Mouse (Mus musculus) ZHBTc4 (cell line): ENCODE data around the gene Mmd2.
A peak's percentile ranks its signal among the peaks of the same experiment; 100 is the strongest.

Source experiments
- DNase-seq: peaks from one replicate; pipeline ENCODE4 v3.0.0-alpha.2; 2011; ENCODE audit warnings: low read depth, low spot score

The Mmd2 gene

DNA sequence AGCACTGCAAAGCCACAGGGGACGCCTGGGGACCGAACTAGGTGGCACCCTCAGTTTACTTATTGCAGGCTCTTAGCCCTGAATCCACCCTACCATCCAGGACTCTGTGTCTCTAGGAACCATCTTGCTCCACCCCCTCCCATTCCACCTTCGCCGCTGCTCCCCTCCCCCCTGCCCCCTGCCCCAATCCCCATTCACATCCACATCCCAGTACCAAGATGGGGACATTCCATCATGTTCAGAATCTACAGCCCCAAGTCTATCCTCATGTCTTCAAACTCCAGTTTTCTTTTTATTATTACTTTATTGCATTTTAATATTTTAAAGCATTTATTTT, 357 bp upstream of the Mmd2 start:
- no peak for DNase-seq

DNA sequence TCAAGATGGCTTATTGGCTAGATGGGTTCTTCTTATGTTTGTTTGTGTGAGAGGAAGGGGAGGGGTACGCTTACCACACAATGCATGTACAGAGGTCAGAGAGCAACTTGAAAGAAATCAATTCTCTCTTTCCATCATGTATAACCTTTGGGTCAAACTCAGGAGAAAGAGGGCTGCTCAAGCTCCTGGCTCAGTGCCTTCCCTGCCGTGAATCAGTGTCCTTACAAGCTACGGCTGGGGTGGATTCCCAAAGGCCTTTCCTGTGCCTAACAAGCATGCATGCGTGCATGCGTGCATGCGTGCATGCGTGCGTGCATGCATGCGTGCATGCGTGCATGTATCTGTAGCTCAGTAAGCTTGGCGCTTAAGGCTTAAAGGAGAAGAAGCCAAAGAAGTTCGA, 3.3 kb downstream of the Mmd2 start:
- DNase-seq = no peak

GRCm38 (mm10) chr5:142604379-142604778, 4.2 kb downstream of the Mmd2 start:
- no peak for DNase-seq

GRCm38 (mm10) chr5:142597648-142598390, 10.8 kb downstream of the Mmd2 start:
- DNase-seq = no peak

- DNase-seq = no peak
Observed at GRCm38 (mm10) chr5:142596723-142597122, 11.9 kb downstream of the Mmd2 start.

- DNase-seq = no peak
Observed at GRCm38 (mm10) chr5:142595698-142596097, 12.9 kb downstream of the Mmd2 start.

DNA sequence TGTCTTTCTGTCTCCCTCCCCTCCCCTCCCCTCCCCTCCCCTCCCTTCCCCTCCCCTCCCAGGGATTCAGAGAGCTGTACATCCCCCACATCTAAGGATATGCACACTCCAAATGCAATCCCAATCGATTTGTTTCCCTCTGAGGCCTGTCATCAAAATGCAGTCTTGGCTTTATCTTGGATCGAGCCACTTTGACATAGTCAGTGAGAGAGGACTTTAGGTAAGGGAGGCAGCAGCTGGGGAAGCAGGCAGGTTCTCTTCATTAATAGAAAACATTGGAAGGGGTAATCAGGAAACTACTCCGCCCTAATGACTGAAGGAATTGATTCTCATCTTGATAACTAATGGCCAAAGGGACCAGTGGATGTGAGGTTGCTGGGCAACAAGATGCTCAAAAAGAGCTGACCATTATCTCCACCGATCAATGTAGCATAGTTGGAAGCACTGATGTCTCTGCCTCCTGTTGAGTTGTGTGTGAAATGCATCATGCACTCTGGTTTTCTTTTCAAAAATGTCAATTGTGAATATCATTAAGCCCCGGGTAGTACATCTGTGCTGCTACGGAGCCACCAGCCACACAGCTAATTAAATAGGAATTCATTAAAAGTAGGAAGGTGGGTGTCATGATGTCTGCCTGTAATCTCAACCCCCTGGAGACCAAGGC, 17.5 kb downstream of the Mmd2 start:
- no peak for DNase-seq

GRCm38 (mm10) chr5:142583616-142584126, 24.9 kb downstream of the Mmd2 start:
- no peak for DNase-seq

- peak; percentile 81 for DNase-seq
Observed at GRCm38 (mm10) chr5:142581517-142581916, 27.1 kb downstream of the Mmd2 start.

DNA sequence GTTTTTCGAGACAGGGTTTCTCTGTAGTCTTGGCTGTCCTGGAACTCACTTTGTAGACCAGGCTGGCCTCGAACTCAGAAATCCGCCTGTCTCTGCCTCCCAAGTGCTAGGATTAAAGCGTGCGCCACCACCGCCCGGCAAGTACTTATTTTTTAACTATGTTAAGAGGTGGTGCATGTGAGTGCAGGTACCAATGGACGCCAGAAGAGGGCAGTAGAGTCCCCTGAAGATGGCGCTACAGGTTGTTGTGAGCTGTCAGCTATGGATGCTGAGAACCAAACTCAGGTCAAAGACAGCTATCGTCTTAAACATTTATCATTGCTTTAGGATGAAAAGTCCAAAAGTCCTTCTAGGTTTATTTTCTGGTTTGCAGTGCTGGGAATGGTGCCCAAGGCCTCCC, 30.4 kb downstream of the Mmd2 start:
- DNase-seq = peak; percentile 70

GRCm38 (mm10) chr5:142576832-142577231, 31.8 kb downstream of the Mmd2 start:
- DNase-seq = no peak

GRCm38 (mm10) chr5:142574323-142575057, 34.1 kb downstream of the Mmd2 start:
- DNase-seq = no peak

DNA sequence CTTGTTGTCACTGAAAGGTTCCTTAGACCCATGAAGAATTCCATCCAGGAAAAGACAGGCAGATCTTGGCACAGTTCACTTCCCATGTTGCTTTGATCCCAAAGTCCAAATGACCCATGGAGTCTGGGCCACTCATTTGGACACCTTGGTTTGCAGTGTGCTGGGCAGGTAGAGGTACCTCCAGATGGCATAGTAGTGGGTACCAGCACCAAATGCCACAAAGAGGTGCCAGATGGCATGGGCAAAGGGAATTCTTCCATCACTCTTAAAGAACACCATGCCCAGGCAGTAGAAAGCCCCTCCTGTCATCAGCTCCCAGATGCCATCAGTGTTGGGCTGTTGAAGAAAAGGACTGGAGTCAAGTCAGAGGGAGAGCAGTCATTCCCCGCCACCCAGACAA, 44.0 kb downstream of the Mmd2 start:
- no peak for DNase-seq

GRCm38 (mm10) chr5:142560261-142560660, 48.3 kb downstream of the Mmd2 start:
- no peak for DNase-seq

DNA sequence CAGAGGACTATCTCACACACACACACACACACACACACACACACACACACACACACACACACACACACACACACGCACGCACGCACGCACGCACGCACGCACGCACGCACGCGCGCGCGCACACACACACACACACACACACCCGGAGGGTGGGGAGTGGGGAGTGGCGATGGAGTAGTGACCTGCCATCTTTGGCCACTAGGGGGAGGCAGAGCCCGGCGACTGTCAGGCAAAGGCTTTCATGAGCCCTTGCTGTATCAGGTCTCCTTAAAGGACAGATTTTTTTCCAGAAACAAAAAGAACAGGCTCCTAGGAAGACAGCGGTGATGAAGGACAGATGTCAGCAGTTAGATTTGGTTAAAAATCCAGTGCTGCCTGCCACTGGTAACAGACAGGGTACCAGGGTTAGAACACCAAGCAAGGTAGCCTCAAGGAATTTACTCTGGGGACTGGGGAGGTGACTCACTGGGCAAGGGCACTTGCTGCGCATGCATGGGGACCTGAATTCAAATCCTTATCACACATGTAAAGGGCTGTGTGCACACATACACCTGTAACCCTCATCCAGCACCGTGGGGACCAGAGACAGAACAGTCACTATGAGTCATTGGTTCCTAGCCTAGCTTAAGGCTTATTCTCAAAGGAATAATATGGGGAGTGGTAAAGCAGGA, 51.1 kb downstream of the Mmd2 start:
- DNase-seq = peak; percentile 76

DNA sequence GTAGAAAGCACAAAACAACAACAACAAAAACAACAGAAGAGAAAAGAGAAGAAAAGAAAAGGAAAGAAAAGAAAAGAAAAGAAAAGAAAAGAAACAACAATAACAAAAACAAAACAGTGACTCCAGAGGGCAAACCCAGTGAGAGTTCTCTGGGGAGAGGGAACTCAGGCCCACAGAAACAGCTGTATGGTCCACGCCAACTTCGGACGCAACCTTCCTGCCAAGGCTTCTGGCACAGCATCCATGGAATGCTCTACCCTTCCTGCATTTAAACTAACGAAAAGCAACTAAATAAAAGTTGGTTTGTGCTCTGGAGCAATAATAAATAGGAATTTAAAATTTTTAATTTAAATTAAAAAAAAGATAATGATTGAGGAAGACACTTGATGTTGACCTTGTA, 51.9 kb downstream of the Mmd2 start:
- no peak for DNase-seq

GRCm38 (mm10) chr5:142555866-142556265, 52.7 kb downstream of the Mmd2 start:
- no peak for DNase-seq

GRCm38 (mm10) chr5:142550706-142551652, 57.6 kb downstream of the Mmd2 start, which contains the start of gene Radil:
Gene Radil (minus strand): TSS chr5:142551098.
- DNase-seq = peak; percentile 99

- peak; percentile 58 for DNase-seq
Observed at GRCm38 (mm10) chr5:142549961-142550705, 58.5 kb downstream of the Mmd2 start.

DNA sequence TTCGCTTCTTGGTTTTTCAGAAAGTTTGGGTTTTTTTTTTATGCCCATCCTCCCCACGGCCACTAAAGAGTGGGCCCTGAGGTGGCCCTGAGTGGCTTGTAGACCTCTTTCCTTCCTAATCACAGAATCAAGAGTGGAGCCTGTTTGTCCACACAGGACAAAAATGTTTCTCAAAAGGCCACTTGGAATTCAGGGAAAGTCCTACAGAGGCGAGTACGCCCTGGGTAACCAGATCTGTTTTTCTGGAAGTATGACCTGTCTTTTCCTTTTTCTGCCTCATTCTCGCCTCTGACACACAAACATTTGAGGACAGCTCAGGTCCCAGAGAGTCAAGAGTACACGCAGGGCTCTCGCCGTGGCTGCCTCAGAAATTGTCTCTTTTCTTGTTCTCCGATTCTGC, 59.2 kb downstream of the Mmd2 start:
- no peak for DNase-seq
